Mouse (Mus musculus) T-helper 17 cell (primary cell): ENCODE measurements around the gene Lamc1.

Experiments
- in situ Hi-C, 2 experiments: fragments of 300-600 bp; cut with MboI, MseI; formaldehyde crosslinking; loops; 1 replicate in 1 of 2; 2 replicates in 1 of 2; pipeline ENCODE4 v1.15.1; 2025; ENCODE audit warnings: high pct_unique_total_duplicates in 2 of 2

The Lamc1 gene

DNA sequence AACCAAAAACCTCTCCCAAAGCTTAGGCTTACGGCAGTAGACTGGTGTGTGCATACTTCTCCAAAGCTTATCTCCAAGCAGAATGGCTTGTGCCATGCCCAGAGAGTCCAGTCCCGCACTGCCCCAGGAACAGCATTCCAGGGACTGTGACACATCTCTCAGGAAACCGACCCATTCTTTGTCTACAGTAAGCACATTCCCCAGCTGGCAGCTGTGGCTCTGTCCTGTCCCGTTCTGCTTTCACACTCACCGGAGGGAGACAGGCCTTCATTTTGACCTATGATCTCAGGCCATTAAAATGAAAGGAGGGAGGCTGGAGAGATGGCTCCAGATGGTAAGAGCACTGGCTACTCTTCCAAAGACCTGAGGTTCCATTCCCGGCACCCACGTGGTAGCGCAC, 130.4 kb downstream of the Lamc1 start:
- in situ Hi-C loops = no loop called here

DNA sequence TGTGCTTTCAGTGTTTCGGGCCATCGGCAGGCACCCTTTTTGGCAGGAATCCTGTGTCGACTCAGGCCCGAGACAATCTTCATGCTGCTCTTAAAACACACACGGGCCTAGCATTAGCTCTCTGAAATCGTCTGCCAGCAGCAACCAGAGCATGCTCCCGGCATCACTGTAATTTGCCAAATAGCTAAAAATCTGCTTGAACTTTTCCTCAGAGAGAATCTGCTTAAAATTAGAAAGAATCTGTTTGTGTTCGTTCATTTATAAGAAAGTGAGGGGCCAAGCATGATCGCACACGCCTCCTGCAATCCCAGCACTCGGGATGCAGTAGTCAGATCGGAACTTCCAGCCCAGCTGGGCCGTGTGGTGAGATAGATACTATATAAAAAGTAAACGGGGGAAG, 131.1 kb downstream of the Lamc1 start:
- in situ Hi-C loops = no loop called here

DNA sequence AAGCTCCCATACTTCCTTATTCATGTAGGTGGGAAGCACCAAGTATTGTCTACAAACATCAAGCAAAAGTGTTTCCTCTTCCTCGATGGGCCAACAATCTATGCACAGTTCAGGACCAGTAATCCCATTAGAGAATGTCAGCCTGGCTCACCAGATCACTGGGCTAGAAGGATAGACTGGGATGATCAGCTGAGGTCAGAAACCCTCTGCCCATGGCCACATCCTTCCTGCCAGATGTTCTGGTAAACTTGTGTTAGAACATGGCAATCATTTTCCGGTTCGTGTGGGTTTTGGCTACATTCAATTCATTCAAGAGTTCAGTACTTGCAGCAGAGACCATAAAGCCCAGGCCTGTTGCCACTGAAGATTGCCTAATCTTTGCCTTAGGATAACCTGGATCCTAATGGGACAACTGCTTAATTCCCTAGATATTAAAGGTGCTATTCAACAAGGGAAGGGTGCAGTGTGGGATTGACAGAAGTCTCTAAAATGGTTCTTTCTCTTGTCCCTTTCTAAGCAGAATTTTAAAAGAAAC, 135.2 kb downstream of the Lamc1 start:
- in situ Hi-C loops = no loop called here

DNA sequence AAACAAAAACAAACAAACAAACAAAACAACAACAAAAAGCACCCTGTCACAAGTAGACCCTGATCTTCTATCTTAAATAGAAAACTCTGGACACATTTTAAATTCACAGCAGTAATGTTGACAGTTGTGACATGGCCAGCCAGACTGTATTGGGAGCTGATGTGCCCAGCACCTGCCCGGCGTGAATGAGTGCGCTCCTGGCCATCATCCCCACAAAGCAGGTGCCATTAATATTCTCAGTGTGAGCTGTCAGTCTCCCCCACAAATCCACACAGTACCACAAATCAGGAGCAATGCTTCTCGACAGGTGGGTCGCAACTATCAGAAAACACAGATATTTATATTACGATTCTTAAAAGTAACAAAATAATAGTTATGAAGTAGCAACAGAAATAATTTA, 139.6 kb downstream of the Lamc1 start:
- in situ Hi-C loops = no loop called here

DNA sequence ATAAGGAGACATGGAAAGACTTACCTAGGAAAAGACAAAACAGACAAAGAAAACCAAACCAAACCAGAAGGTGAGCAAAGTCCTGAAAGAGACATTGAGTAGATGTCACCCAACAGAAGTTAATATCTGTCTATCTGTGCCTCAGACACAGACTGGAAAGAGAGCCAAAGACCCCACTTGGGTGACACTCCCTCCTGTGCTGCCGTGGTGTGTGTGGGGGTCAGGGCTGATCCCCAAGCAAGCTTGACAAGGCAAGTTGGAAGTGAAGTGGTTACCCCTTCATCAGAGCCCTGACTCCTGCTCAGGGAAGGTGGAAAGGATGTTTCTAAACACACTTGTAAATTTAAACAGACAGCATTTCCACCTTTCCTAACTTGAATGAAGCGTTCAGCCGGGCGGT, 140.2 kb downstream of the Lamc1 start:
- in situ Hi-C loops = no loop called here

DNA sequence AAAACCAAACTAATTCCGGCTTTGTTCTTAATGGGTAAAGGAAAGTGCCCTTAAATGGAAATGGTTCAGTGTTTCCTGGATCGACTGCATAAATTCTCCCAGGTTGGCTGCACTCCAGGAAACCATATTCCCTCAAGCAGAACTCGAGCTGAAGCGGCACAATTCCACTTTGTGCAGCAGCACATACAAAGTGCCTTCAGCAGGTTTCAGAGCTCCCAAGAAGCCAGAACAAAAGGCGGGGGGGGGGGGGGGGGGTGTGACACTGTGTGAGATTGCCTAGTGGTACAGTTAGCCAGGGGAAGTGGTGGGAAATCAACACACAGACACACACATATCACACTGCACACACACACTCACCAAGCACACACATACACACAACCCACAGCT, 140.7 kb downstream of the Lamc1 start:
- in situ Hi-C loops = no loop called here

DNA sequence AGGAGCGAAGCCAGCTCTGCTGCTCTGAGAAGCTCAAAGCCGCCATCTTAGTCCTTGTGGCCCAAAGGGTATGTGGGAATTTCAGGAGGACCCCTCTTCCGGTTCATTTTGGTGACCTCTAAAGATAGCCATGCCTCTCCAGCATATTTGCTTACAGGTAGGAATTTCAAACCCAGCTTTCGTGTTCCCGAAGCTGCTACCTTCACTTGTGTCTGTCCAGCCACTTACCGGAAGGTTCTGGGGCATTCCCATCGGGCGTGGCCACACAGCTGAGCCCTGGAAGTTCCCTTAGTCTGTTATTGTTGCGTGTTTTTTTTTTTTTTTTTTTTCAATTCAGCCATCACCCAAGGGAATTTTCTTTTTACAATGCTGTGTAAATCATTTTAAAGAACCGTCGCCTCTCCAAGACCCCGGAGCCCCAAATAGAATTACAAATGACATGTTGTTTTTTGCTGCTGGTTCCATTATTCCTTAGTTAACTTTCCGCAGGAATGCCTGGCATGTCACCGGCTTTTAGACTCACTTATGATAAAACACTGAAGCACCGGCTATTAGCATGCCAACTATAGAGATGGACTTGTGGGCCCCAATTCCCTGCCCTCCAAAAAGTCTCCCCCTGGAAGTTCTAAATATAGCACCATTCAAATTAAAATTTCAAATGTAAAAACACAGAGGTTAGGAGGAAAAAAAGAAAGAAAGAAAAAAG, 141.2 kb downstream of the Lamc1 start:
- in situ Hi-C loops = no loop called here

DNA sequence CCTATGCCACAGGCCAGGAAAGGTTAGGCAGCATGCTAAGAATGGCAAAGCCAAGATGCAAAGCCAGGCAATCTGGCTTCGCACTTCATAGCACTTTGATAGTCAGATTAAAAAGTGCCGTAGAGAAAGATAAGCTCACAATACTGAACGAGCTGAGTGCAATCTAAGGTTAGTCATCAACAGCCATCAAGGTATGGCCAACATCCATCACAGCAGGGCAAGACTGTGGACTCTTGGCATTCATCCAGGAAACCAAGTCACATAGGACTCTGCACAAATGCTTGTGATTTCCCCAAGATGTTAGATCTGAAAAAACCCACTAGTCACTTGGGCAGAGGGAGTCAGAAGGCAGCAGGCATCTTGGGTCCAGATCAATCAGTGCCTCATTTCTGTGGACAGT, 144.5 kb downstream of the Lamc1 start:
- in situ Hi-C loops = loop anchor here in 1 of 2 experiments (5.0 to 10.0 kb wide), 2 partner anchors 66 to 83 kb away; no protein-coding TSS in a partner anchor

DNA sequence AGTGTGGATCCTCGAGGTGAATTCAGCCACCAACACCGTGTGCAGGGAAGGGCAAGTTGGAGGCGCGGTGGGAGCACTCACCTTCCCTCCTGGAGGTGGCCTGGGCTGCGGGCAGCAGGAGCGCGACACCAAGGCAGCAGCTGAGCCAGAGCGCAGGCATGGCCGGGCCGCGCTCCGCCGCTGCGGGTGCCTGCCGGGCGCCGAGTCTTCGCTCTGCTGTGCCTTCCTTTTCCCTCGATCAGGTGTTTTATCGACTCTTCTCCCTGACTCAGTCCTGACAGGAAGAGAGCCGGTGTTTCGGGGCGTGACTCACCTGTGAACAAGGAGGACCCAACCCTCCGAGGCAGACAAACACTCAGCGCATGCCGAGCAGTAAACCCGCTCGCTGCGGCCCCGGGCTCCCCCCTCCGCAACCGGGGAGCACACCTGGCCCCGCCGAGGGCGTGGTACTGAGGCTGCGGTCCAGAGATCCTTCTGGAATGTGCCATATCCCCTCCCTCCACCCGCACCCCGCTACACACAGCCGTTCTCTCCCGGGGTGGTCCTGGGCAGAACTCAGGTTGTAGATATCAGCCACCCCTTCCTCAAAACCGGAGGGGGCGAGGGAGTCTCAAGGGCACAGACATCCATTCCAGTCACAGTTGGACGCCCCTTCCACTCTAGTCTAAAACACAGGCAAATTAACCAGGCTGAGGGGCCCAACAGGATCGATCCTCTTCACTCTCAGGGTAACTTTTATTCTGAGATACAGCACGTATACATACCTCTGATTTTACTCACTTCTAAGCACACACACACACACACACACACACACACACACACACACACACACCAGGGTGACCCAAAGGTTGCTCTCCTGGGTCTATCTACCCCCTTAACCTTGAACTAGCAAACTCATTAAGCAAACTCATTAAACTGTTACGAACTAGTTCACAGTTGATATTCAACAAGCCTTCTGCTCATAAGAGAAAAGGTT, 146.5 kb downstream of the Lamc1 start, which contains the start of gene Lamc2:
Gene Lamc2, minus strand, starts transcription at position 620 of the 976 bp plus-strand sequence.
- in situ Hi-C loops = loop anchor here in 1 of 2 experiments (5.0 to 10.0 kb wide), 2 partner anchors 64 to 81 kb away; no protein-coding TSS in a partner anchor

DNA sequence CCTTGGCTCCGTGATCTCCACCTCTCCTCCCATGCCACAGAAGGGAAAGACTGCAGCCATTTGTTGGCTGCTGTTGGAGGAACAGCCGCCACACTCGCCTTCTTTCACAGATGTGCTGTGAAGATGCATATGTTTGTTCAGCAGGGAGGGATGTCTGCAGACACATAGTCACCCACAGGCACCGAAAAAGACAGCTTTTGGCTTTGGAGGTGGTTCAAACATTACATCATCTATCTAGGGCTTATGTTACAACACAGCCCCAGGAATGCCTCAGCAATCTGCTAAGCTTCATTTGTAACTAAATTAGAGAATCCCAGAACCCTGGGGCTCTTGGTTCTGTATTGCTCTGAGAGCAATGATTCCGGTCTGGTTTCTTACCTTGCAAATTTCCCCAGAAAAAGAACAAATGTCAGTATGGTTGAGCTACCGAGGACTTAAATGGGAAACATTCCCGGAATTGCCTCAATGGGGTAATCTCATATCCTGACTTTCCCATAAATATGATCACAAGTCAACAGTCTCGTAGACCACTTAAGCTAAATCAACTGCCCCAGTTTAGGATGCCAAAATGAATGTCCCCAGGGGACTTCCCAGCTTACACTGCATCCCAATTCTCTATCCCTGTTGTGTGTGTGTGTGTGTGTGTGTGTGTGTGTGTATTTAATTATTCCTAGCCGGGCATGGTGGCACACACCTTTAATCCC, 151.8 kb downstream of the Lamc1 start:
- in situ Hi-C loops = loop anchor here in 1 of 2 experiments (10.0 kb wide), 1 partner anchor 76 kb away; no protein-coding TSS in a partner anchor

DNA sequence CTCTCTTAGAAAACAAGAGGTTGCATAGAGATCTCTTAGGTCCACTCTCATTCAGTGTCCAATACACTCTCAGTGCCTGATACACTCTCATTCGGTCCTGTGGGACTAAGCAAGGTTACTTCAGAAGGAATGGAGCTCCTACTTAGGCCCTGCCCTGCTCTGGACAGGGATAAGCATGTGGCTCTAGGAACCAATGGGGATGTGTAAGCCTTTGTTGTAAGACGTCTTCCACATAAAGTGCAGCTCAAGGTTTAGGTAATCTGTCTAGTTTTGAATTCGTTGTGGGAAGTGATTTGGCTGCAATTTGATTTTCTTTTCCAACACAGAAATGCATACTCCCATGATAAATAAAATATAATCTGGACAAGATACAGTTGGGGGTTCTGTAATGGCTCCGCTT, 152.4 kb downstream of the Lamc1 start:
- in situ Hi-C loops = loop anchor here in 1 of 2 experiments (10.0 kb wide), 1 partner anchor 75 kb away; no protein-coding TSS in a partner anchor

DNA sequence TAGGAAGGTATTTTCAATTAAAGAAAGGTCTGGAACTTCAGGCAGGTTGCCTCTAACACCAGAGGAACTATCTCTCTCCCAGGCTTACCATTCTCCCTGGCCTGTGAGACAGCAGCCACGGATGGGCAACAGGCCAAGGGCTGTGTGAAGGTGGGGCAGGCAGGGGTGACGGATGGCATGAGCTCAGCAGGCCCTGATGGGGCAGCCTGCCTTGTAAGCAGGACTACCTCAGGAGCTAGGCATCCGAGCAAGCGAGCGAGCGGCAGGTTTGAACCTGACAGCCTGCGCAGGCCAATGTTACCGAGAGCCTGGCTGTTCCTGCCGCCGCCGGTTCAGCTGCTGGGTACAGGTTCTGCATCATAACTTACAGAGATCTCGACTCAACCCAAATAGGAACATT, 157.8 kb downstream of the Lamc1 start:
- in situ Hi-C loops = no loop called here

DNA sequence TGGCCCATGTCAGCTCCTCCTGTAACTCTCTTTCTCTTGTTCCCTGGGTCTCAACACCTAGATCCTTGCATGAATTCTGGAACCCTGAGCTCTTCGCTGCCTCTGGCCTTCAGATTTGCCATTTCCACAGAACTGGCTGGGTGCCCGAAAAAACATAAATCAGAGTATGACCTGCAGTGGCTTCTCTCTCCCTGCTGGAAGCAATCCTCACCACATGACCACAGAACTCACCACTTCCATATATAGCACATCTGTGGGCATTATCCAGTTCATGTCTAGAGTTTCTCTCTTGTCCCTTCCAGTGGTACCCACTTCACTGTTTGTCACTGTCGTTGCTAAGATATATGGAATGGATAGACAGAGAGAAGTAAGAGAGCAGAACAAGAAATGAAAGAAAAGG, 159.3 kb downstream of the Lamc1 start:
- in situ Hi-C loops = no loop called here

DNA sequence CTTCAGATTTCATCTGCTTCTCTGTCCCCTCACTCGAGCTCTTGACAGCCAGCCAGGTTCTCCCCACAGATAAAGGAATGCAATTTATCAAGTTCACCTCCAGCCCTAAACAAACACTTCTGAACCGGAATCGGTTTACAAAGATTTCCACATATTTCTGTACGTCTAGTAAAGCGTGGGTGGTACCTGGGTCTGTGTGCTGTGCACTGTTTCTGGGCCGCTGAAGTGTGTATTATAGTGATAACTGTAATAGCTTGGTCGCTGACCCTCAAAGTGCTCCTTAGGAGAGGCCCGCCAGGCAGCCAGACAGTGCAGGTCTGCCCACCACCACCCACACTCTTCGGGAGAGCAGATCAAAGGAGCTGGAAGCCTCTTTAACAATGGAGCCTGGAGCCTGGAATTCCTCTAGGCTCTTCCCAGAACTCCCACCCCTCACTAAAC, 160.3 kb downstream of the Lamc1 start:
- in situ Hi-C loops = no loop called here

DNA sequence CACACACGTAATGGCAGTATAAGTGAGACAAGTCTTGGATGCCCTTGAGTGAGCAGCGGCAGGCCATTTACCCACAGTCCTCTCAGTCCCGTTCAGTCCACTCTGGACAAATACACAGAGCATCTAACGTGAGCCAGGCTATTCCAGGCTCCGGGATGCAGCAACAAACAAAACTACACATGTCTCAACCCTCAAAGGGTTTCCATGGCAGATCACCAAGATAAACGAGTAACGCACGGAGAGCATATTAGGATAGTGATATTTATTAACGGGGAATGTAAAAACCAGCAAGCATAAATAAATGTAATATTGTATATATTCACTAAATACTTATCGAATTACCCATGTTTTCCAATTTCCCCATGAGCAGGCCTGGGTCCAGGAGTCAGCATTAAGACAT, 161.6 kb downstream of the Lamc1 start:
- in situ Hi-C loops = no loop called here
